Mouse (Mus musculus): ENCODE data around the gene Zfp385b. TPM values are rescaled to one million over a fixed set of nuclear protein-coding genes. Genes with fewer than 3 reads are reported as not detected.
"Not testable (repeated sequence)": the region's sequence is repeated elsewhere in the genome, so short reads cannot be mapped to it uniquely, and the experiment has no call there.

Zfp385b gene
- polyA plus RNA-seq, 1 experiment: 66.9 TPM

- 66% methylated on average over 4 of the region's 4 CpGs for WGBS
- TF ChIP-seq CTCF (IDR thresholded peaks at IDR 0.05; ENCODE audit: borderline replicate concordance, insufficient read depth, low read depth, low read length) (peak; percentile 57; the same call in 1 of the 2 replicates), POLR2A (IDR thresholded peaks at IDR 0.05; ENCODE audit: borderline replicate concordance, insufficient read depth, low read length) (no peak)
- Histone ChIP-seq H3K27ac (ENCODE audit: insufficient read depth, low read length) (no peak overlapping the region), H3K27me3 (ENCODE audit: control insufficient read depth, insufficient read depth, low read length) (no peaks in the 10 kb centered on the region), H3K4me1 (ENCODE audit: control insufficient read depth, insufficient read depth, low read length) (peaks cover 7% of the 10 kb centered on the region), H3K4me3 (replicated peaks; ENCODE audit: insufficient read depth, low read depth, low read length) (no peak overlapping the region)
- peak; percentile 56 to 60 for DNase-seq
Observed at GRCm38 (mm10) chr2:77456602-77457001, 362.8 kb downstream of the Zfp385b start.

GRCm38 (mm10) chr2:77454341-77454937, 365.0 kb downstream of the Zfp385b start:
- WGBS: 48% methylated on average over 7 of the region's 7 CpGs
- DNase-seq: no peak
- Histone ChIP-seq H3K4me3 (replicated peaks; ENCODE audit: insufficient read depth, low read depth, low read length) (no peak overlapping the region), H3K27me3 (ENCODE audit: control insufficient read depth, insufficient read depth, low read length) (no peaks in the 10 kb centered on the region), H3K27ac (ENCODE audit: insufficient read depth, low read length) (no peak overlapping the region), H3K4me1 (ENCODE audit: control insufficient read depth, insufficient read depth, low read length) (peaks cover 15% of the 10 kb centered on the region)
- TF ChIP-seq CTCF (IDR thresholded peaks at IDR 0.05; ENCODE audit: borderline replicate concordance, insufficient read depth, low read depth, low read length) (no peak), POLR2A (IDR thresholded peaks at IDR 0.05; ENCODE audit: borderline replicate concordance, insufficient read depth, low read length) (no peak)

GRCm38 (mm10) chr2:77453786-77454185, 365.7 kb downstream of the Zfp385b start:
- TF ChIP-seq POLR2A (IDR thresholded peaks at IDR 0.05; ENCODE audit: borderline replicate concordance, insufficient read depth, low read length): no peak
- TF ChIP-seq CTCF (IDR thresholded peaks at IDR 0.05; ENCODE audit: borderline replicate concordance, insufficient read depth, low read depth, low read length): no peak
- no peak for DNase-seq
- Histone ChIP-seq H3K27me3 (ENCODE audit: control insufficient read depth, insufficient read depth, low read length) (no peaks in the 10 kb centered on the region), H3K4me1 (ENCODE audit: control insufficient read depth, insufficient read depth, low read length) (peaks cover 15% of the 10 kb centered on the region), H3K27ac (ENCODE audit: insufficient read depth, low read length) (no peak overlapping the region), H3K4me3 (replicated peaks; ENCODE audit: insufficient read depth, low read depth, low read length) (no peak overlapping the region)
- 58% methylated on average over 3 of the region's 3 CpGs for WGBS

GRCm38 (mm10) chr2:77450017-77450416, 369.4 kb downstream of the Zfp385b start:
- H3K4me1 ChIP-seq (ENCODE audit: control insufficient read depth, insufficient read depth, low read length): peaks cover 24% of the 10 kb centered on the region
- H3K4me3 ChIP-seq (replicated peaks; ENCODE audit: insufficient read depth, low read depth, low read length); DNase-seq; H3K27ac ChIP-seq (ENCODE audit: insufficient read depth, low read length); H3K27me3 ChIP-seq (ENCODE audit: control insufficient read depth, insufficient read depth, low read length): not testable (repeated sequence)
- WGBS: 44% methylated on average over 5 of the region's 5 CpGs

GRCm38 (mm10) chr2:77448951-77449480, 370.4 kb downstream of the Zfp385b start:
- Histone ChIP-seq H3K27me3 (ENCODE audit: control insufficient read depth, insufficient read depth, low read length) (no peaks in the 10 kb centered on the region), H3K27ac (ENCODE audit: insufficient read depth, low read length) (no peak overlapping the region), H3K4me1 (ENCODE audit: control insufficient read depth, insufficient read depth, low read length) (peaks cover 22% of the 10 kb centered on the region), H3K4me3 (replicated peaks; ENCODE audit: insufficient read depth, low read depth, low read length) (no peak overlapping the region)
- DNase-seq: no peak
- TF ChIP-seq CTCF (IDR thresholded peaks at IDR 0.05; ENCODE audit: borderline replicate concordance, insufficient read depth, low read depth, low read length) (no peak), POLR2A (IDR thresholded peaks at IDR 0.05; ENCODE audit: borderline replicate concordance, insufficient read depth, low read length) (no peak)
- 64% methylated on average over 8 of the region's 8 CpGs for WGBS

- no peak overlapping the region for H3K27ac ChIP-seq (ENCODE audit: insufficient read depth, low read length)
- H3K4me1 ChIP-seq (ENCODE audit: control insufficient read depth, insufficient read depth, low read length): peaks cover 16% of the 10 kb centered on the region
- DNase-seq: no peak
- TF ChIP-seq POLR2A (IDR thresholded peaks at IDR 0.05; ENCODE audit: borderline replicate concordance, insufficient read depth, low read length) (no peak), CTCF (IDR thresholded peaks at IDR 0.05; ENCODE audit: borderline replicate concordance, insufficient read depth, low read depth, low read length) (no peak)
- H3K4me3 ChIP-seq (replicated peaks; ENCODE audit: insufficient read depth, low read depth, low read length): no peak overlapping the region
- WGBS: 93% methylated on average over 8 of the region's 8 CpGs
- H3K27me3 ChIP-seq (ENCODE audit: control insufficient read depth, insufficient read depth, low read length): no peaks in the 10 kb centered on the region
Observed at GRCm38 (mm10) chr2:77444282-77444681, 375.2 kb downstream of the Zfp385b start.

GRCm38 (mm10) chr2:77440591-77440990, 378.8 kb downstream of the Zfp385b start:
- WGBS: 88% methylated on average over 2 of the region's 2 CpGs
- H3K27me3 ChIP-seq (ENCODE audit: control insufficient read depth, insufficient read depth, low read length): no peaks in the 10 kb centered on the region

GRCm38 (mm10) chr2:77436241-77436759, 383.1 kb downstream of the Zfp385b start:
- Histone ChIP-seq H3K27ac (ENCODE audit: insufficient read depth, low read length) (no peak overlapping the region), H3K27me3 (ENCODE audit: control insufficient read depth, insufficient read depth, low read length) (no peaks in the 10 kb centered on the region), H3K4me3 (replicated peaks; ENCODE audit: insufficient read depth, low read depth, low read length) (no peak overlapping the region), H3K4me1 (ENCODE audit: control insufficient read depth, insufficient read depth, low read length) (peaks cover 18% of the 10 kb centered on the region)
- DNase-seq: no peak
- TF ChIP-seq POLR2A (IDR thresholded peaks at IDR 0.05; ENCODE audit: borderline replicate concordance, insufficient read depth, low read length) (no peak), CTCF (IDR thresholded peaks at IDR 0.05; ENCODE audit: borderline replicate concordance, insufficient read depth, low read depth, low read length) (no peak)
- 20% methylated on average over 9 of the region's 9 CpGs for WGBS

More at GRCm38 (mm10) chr2:77440591-77440990, 378.8 kb downstream of the Zfp385b start:
- TF ChIP-seq POLR2A (IDR thresholded peaks at IDR 0.05; ENCODE audit: borderline replicate concordance, insufficient read depth, low read length) (no peak), CTCF (IDR thresholded peaks at IDR 0.05; ENCODE audit: borderline replicate concordance, insufficient read depth, low read depth, low read length) (no peak)
- no peak for DNase-seq
- no peak overlapping the region for H3K27ac ChIP-seq (ENCODE audit: insufficient read depth, low read length)
- H3K4me1 ChIP-seq (ENCODE audit: control insufficient read depth, insufficient read depth, low read length): peaks cover 24% of the 10 kb centered on the region
- H3K4me3 ChIP-seq (replicated peaks; ENCODE audit: insufficient read depth, low read depth, low read length): no peak overlapping the region

All from cerebellum, adult 2 months (tissue).